Mouse (Mus musculus): ENCODE measurements at regions not wholly inside any gene's neighbourhood (a gene's known extent, or its start where the extent isn't known, plus 50 kb on each side); places are given as distances from the start of the nearest gene placed in this dataset.

- Histone ChIP-seq H3K27me3 (ENCODE audit: insufficient read depth, low read length) (no peaks in the 10 kb centered on the region), H3K9ac (no peak overlapping the region), H3K4me2 (ENCODE audit: low read depth) (no peak overlapping the region), H3K36me3 (ENCODE audit: insufficient read depth) (no peaks in the 10 kb centered on the region), H3K27ac (ENCODE audit: low read depth, low read length) (no peak overlapping the region), H3K9me3 (ENCODE audit: low read length) (no peaks in the 10 kb centered on the region), H3K4me3 (ENCODE audit: low read depth, low read length) (no peak overlapping the region), H3K4me1 (ENCODE audit: insufficient read depth) (no peaks in the 10 kb centered on the region)
- TF ChIP-seq CTCF (IDR thresholded peaks at IDR 0.05; ENCODE audit: low read depth): no peak
- ATAC-seq: no peak
- WGBS: 49% methylated on average over 4 of the region's 4 CpGs
- DNase-seq: no peak
These were observed 96.1 kb upstream of the Hdgfl1 start for GRCm38 (mm10) chr13:26865930-26866555.

GRCm38 (mm10) chr13:26867794-26868193, 97.8 kb upstream of the Hdgfl1 start:
- no peak for ATAC-seq
- Histone ChIP-seq H3K27ac (ENCODE audit: low read depth, low read length) (no peak overlapping the region), H3K4me3 (ENCODE audit: low read depth, low read length) (no peak overlapping the region), H3K9me3 (ENCODE audit: low read length) (no peaks in the 10 kb centered on the region), H3K9ac (no peak overlapping the region), H3K27me3 (ENCODE audit: insufficient read depth, low read length) (no peaks in the 10 kb centered on the region), H3K36me3 (ENCODE audit: insufficient read depth) (no peaks in the 10 kb centered on the region), H3K4me2 (ENCODE audit: low read depth) (no peak overlapping the region), H3K4me1 (ENCODE audit: insufficient read depth) (no peaks in the 10 kb centered on the region)
- WGBS: 46% methylated on average over 3 of the region's 3 CpGs
- no peak for DNase-seq
- no peak for TF ChIP-seq CTCF (IDR thresholded peaks at IDR 0.05; ENCODE audit: low read depth)

- no peaks in the 10 kb centered on the region for H3K9me3 ChIP-seq (ENCODE audit: low read length)
- ATAC-seq (no peak), DNase-seq (no peak)
- no peak overlapping the region for H3K9ac ChIP-seq
- H3K36me3 ChIP-seq (ENCODE audit: insufficient read depth): no peaks in the 10 kb centered on the region
- no peak overlapping the region for H3K27ac ChIP-seq (ENCODE audit: low read depth, low read length)
- H3K4me1 ChIP-seq (ENCODE audit: insufficient read depth): no peaks in the 10 kb centered on the region
- H3K4me2 ChIP-seq (ENCODE audit: low read depth): no peak overlapping the region
- H3K27me3 ChIP-seq (ENCODE audit: insufficient read depth, low read length): no peaks in the 10 kb centered on the region
- TF ChIP-seq CTCF (IDR thresholded peaks at IDR 0.05; ENCODE audit: low read depth): no peak
- no peak overlapping the region for H3K4me3 ChIP-seq (ENCODE audit: low read depth, low read length)
- 79% methylated on average over 7 of the region's 7 CpGs for WGBS
These were observed 140.9 kb upstream of the Prl start for GRCm38 (mm10) chr13:26916477-26916876.

DNA sequence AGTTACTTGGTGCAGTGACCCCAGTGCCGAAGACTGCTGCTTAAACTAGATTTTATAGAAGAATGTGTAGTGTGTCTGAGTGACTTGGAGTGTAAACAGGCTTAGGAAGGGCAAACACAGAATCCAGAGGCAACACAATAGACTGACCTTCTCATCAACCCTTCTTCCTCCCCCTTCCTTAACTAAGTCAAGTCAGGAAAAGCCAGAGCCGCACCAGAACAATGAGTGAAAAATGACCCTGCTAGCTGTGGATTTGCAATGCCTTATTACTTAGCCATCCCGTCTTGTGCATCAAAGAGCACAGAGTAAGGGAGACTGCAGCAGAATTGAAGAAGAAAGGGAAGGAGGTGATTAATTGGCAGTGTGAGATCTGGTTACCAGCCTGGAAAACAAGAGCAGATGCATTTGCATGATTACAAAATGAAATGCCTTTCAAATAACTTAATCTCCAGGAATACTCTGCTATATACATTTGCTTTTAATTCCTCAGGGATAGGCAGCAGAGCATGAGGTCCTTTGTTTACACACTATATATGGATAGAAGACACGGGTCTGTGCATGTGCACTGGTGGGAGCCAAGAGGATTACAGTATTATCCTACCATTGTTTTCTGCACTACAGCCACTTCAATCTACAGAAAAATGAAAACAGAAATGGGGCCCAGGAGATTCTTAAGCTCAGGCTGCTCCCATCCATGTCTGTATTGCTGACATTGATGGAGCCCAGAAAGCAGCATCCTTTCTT, 124.5 kb upstream of the Prl start:
- no peak overlapping the region for H3K4me3 ChIP-seq (ENCODE audit: low read depth, low read length)
- no peak overlapping the region for H3K9ac ChIP-seq
- H3K36me3 ChIP-seq (ENCODE audit: insufficient read depth): no peaks in the 10 kb centered on the region
- no peak overlapping the region for H3K4me2 ChIP-seq (ENCODE audit: low read depth)
- no peak overlapping the region for H3K27ac ChIP-seq (ENCODE audit: low read depth, low read length)
- no peak for TF ChIP-seq CTCF (IDR thresholded peaks at IDR 0.05; ENCODE audit: low read depth)
- no peaks in the 10 kb centered on the region for H3K27me3 ChIP-seq (ENCODE audit: insufficient read depth, low read length)
- no peak for ATAC-seq
- H3K4me1 ChIP-seq (ENCODE audit: insufficient read depth): no peaks in the 10 kb centered on the region
- 9% methylated on average over 4 of the region's 4 CpGs for WGBS
- peak; percentile 8 for DNase-seq
- H3K9me3 ChIP-seq (ENCODE audit: low read length): no peaks in the 10 kb centered on the region

DNA sequence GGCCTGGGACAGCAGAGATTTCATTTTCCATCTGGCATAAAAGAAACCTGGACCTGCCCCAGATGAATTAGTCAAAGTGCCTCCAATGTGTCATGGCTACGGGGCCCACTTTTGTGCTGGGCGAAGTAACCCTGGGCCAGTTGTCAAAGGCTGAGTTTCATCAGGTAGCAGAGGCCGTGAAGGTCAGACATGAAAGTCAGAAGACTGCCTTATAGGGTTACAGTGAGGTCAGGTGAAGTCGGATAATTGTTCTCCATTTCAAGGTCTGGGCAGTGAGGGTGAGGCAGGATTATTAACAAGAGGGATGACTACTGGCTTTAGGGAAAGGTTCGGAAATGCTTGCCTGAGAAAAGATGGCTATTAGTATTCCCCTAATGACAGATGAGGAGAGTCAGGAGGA, 123.5 kb upstream of the Prl start:
- no peaks in the 10 kb centered on the region for H3K27me3 ChIP-seq (ENCODE audit: insufficient read depth, low read length)
- no peak overlapping the region for H3K4me3 ChIP-seq (ENCODE audit: low read depth, low read length)
- no peaks in the 10 kb centered on the region for H3K9me3 ChIP-seq (ENCODE audit: low read length)
- DNase-seq (no peak), ATAC-seq (no peak)
- TF ChIP-seq CTCF (IDR thresholded peaks at IDR 0.05; ENCODE audit: low read depth): no peak
- no peak overlapping the region for H3K27ac ChIP-seq (ENCODE audit: low read depth, low read length)
- H3K4me2 ChIP-seq (ENCODE audit: low read depth): no peak overlapping the region
- no peak overlapping the region for H3K9ac ChIP-seq
- 58% methylated on average over 5 of the region's 5 CpGs for WGBS
- no peaks in the 10 kb centered on the region for H3K36me3 ChIP-seq (ENCODE audit: insufficient read depth)
- H3K4me1 ChIP-seq (ENCODE audit: insufficient read depth): no peaks in the 10 kb centered on the region

- no peak overlapping the region for H3K9ac ChIP-seq
- H3K36me3 ChIP-seq (ENCODE audit: insufficient read depth): no peaks in the 10 kb centered on the region
- no peak overlapping the region for H3K4me2 ChIP-seq (ENCODE audit: low read depth)
- no peaks in the 10 kb centered on the region for H3K4me1 ChIP-seq (ENCODE audit: insufficient read depth)
- no peaks in the 10 kb centered on the region for H3K9me3 ChIP-seq (ENCODE audit: low read length)
- no peaks in the 10 kb centered on the region for H3K27me3 ChIP-seq (ENCODE audit: insufficient read depth, low read length)
- DNase-seq: no peak
- no peak overlapping the region for H3K27ac ChIP-seq (ENCODE audit: low read depth, low read length)
- no peak for TF ChIP-seq CTCF (IDR thresholded peaks at IDR 0.05; ENCODE audit: low read depth)
- H3K4me3 ChIP-seq (ENCODE audit: low read depth, low read length): no peak overlapping the region
- ATAC-seq: no peak
These were observed 116.9 kb upstream of the Prl start for GRCm38 (mm10) chr13:26940436-26940835.

- Histone ChIP-seq H3K4me2 (ENCODE audit: low read depth) (no peak overlapping the region), H3K27ac (ENCODE audit: low read depth, low read length) (no peak overlapping the region), H3K9me3 (ENCODE audit: low read length) (no peaks in the 10 kb centered on the region), H3K4me1 (ENCODE audit: insufficient read depth) (no peaks in the 10 kb centered on the region), H3K9ac (no peak overlapping the region), H3K27me3 (ENCODE audit: insufficient read depth, low read length) (no peaks in the 10 kb centered on the region), H3K4me3 (ENCODE audit: low read depth, low read length) (no peak overlapping the region), H3K36me3 (ENCODE audit: insufficient read depth) (no peaks in the 10 kb centered on the region)
- no peak for ATAC-seq
- WGBS: 77% methylated on average over 3 of the region's 3 CpGs
- DNase-seq: no peak
- no peak for TF ChIP-seq CTCF (IDR thresholded peaks at IDR 0.05; ENCODE audit: low read depth)
These were observed 112.9 kb upstream of the Prl start for GRCm38 (mm10) chr13:26944487-26944886.

Data from forebrain, postnatal 0 days (tissue).